Mouse (Mus musculus): ENCODE measurements around the gene Grk6. TPM values are rescaled to one million over a fixed set of nuclear protein-coding genes. Genes with fewer than 3 reads are reported as not detected.
"Not testable (repeated sequence)": the region's sequence is repeated elsewhere in the genome, so short reads cannot be mapped to it uniquely, and the experiment has no call there.

The Grk6 gene
- total RNA-seq, 2 experiments from 2014 or later, result 9.6 to 10.0 TPM

DNA sequence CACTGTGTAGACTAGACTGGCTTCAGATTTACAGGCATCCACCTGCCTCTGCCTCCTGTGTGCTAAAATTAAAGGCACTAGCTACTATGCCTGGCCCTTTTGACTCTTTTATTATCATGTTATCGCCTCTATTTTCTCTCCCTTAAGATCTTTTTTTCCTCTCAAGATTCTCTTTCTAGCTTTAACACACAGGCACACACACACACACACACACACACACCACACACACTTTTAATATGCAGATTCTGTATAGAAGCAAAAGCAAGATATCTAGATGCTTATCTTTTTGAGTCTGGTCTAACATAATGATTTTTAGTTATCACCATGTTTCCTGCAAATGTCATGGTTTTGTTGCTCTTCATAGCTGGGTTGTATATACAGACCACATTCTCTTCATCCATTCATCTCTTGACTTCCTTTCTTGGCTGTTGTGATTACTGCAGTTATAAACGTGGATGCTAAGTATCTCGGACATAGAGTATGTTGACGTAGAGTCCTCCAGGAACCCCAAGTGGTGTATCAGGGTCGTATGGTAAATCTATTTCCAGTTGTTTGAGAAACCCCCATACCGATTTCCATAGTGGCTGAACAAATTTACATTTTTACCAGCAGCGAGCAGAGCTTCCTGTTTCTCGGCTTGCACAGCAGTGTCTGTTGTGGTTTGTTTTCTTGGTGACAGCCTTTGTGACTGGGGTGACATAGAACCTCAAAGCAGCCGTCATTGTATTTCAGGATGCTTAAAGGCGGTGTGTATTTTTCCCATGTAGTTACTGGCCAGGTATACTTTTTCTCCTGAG, 12.8 kb upstream of the Grk6 start:
- TF ChIP-seq CTCF (IDR thresholded peaks at IDR 0.05), result no peak

DNA sequence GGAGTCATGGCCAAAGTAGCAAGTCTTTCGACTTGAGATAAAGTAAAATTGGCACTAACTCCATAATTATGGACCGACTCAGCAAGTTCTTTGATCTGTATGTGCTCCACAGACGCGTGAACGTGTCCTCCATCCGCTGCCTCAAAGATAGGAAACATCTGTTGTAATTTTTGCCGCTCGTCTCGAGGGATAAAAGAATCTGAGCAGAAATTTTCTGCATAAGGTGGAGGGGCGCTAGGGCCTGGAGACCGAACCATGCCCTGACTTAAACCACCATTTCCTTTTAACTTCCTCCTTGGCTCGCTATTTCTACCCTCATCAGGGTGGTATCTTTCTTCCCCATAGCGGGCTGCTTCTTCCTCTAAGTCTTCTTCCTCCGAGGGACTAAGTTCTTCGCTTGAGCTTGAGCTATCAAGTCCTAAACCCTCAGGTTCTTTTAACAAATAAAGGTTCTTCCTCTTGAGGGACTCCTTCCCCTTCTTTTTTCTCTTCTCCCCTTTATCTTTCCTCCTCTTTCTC, 7.7 kb upstream of the Grk6 start:
- DNase-seq; intact Hi-C loops (cut with DNase I); H3K27ac ChIP-seq; H3K4me3 ChIP-seq: not testable (repeated sequence)

More for the DNA sequence above, 12.8 kb upstream of the Grk6 start:
- Histone ChIP-seq H3K27ac (no peak overlapping the region), H3K4me3 (no peak overlapping the region)
- intact Hi-C loops (cut with DNase I), result no loop called here
- DNase-seq, result no peak

DNA sequence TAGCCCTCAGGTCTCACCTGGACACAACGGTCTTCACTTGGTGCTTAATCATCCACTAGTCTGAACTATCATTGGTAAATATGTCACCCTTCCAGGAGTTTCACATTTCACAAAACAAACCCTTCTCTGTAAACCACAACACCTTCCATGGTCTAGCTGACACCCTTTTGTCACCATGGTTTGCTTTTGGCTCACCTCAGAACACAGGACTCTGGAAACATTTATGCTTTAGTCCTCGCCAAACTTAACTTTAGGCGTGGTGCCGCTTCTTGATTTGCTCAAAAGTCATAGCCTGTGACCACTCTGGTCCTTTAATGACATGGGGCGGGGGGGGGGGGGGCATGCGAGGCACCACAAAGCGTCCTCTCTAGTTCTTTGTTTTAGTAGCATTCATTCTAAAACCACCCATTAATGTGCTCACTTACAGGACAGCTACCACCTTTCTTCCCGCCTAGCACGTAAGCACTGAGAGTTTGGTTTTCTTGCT, 1.0 kb upstream of the Grk6 start:
- H3K27ac ChIP-seq, result peak overlapping the region; percentile 95
- peak; percentile 6 for DNase-seq
- H3K4me3 ChIP-seq, result peak overlapping the region; percentile 98
- no peak for TF ChIP-seq CTCF (IDR thresholded peaks at IDR 0.05)
- intact Hi-C loops (cut with DNase I), result loop anchor here (2.0 kb wide), 1 partner anchor 25 kb away; no protein-coding TSS in a partner anchor

DNA sequence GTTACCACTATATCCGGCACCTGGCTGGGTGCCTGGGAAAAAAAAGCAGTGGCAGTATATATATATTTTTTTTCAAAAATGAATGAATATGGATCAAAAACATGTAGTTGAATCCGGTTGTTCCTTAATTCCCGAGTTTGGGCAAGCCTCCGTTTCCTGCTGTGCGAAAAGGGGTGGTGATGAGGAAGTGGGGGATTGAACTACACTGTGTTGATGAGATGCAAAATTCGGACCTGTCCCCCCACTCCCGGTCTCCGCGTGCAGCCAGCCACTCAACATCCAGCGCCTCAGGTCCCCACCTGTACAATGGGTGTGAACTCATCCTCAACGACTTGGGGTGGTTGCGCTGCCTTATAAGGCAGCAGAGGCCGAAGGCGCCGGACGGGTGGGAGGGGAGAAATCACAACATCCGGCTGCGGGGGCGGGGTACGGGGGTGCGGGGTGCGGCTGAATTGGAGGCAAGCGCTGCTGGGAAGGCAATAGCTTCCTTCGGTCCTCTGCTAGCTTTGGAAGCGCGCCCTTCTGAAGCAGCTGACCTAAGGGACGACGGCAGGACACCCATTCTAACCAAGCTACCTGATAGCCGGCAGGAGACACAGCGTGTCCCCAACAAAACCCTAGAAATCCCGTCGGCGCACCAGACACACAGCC, 461 bp upstream of the Grk6 start:
- no peak for DNase-seq
- Histone ChIP-seq H3K4me3 (peak overlapping the region; percentile 98), H3K27ac (peak overlapping the region; percentile 95)
- no peak for TF ChIP-seq CTCF (IDR thresholded peaks at IDR 0.05)
- intact Hi-C loops (cut with DNase I), result no loop called here

DNA sequence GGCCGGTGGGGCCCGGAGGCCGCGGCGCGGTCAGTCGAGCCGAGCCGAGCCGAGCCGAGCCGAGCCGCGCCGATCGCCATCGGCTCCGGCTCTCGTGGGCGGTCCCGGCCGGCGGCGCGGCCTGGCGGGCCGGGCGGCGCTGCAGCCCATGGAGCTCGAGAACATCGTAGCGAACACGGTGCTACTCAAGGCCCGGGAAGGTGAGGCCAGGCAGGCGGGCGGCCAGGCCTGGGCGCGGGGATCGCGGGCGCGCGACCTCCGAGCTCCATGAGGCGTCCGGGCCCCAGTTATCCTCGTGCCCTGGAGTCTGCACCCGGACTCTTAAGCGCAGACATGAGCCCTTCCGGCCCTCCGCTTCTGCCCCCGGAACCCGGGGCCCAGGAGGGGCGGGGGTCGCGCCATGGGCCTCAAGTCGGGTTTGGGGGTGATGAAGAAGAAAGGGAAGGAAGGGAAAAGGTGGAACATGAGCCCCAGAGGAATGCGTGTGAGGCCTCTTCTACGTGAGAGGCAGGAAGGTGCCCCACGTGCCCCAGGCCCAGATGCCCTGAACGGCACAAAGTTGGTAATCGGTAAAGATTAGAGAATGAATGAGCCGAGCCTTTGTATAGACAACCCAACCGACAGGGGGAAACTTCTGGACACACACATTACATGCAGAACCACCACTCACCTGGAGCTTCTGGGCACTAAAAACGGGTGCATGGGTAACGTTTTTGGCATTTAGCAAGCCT, 654 bp downstream of the Grk6 start:
- H3K27ac ChIP-seq, result peak overlapping the region; percentile 95
- DNase-seq, result no peak
- TF ChIP-seq CTCF (IDR thresholded peaks at IDR 0.05), result no peak
- peak overlapping the region; percentile 98 for H3K4me3 ChIP-seq
- intact Hi-C loops (cut with DNase I), result no loop called here

DNA sequence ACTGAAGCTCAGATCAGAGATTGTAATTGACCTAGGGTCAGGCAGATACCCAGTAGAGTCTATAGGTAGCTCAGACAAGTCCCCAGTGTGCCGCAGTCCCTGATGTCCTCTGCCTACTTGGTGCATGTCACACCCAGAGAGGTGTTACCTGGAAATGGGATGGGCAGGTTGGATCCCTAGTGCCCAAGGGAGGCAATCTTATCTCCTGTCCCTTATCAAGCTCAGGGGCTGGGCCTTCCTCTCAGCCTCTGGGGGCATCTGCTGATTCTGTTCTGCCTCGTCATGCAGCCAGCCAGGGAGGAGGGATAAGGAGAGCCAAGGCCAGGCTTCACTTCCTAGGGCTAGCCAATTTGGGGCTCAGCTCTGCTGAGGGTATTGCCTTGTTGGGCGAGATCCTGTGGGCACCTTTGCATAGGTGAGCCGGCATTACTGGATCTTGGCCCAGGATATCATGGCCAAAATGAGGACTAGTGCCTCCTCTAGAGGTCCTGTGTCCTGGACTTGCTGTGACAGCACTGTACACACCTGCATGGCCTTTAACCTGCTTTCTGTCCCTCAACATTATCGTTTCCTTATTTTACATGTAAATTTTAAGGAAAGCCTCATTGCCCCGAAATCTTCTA, 1.7 kb downstream of the Grk6 start:
- Histone ChIP-seq H3K27ac (peak overlapping the region; percentile 95), H3K4me3 (peak overlapping the region; percentile 98)
- intact Hi-C loops (cut with DNase I), result no loop called here
- no peak for DNase-seq
- TF ChIP-seq CTCF (IDR thresholded peaks at IDR 0.05), result no peak

DNA sequence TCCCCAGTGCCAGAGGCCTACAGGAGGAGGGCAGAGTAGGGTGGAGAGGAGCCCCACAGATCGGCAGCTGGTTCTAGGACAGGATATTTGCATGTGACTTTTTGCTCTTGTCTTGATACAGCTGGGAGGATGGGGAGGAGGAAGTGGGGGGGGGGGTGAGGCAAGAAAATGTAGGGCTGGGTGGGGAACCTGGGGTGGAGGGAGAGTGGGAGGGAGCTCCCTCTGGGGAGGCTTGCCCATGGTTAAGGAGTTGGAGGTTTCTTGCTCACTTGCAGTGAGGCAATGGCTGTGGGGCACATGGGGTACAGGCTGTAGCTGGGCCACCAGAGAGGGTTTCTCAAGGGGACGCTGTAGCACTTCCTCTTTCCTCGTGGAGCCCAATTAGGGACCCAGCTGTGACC, 2.7 kb downstream of the Grk6 start:
- no peak overlapping the region; the same call in 1 of the 2 replicates for H3K4me3 ChIP-seq
- TF ChIP-seq CTCF (IDR thresholded peaks at IDR 0.05), result no peak
- peak overlapping the region; percentile 95 for H3K27ac ChIP-seq
- intact Hi-C loops (cut with DNase I), result no loop called here
- no peak for DNase-seq

DNA sequence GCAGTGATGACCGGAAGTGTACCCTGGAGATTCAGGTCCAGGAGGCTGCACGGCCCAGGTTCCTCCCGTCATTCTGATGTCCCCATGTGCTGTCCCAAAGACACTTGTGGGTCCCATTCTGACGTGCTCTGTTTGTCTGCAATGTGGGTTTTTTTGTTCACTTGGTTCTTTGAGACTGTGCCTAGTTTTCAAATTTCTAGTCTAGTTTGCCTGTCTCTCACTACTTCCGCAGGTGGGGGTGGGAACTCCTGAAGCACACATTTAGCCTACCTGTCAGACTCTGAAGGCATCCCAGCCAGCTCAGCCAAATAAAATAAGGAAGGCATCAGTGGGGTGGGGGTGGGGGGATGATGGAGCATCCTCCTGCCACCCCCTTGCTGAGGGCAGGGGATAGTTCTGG, 3.3 kb downstream of the Grk6 start:
- intact Hi-C loops (cut with DNase I), result no loop called here
- TF ChIP-seq CTCF (IDR thresholded peaks at IDR 0.05), result no peak
- Histone ChIP-seq H3K27ac (no peak overlapping the region), H3K4me3 (no peak overlapping the region)
- DNase-seq, result no peak

DNA sequence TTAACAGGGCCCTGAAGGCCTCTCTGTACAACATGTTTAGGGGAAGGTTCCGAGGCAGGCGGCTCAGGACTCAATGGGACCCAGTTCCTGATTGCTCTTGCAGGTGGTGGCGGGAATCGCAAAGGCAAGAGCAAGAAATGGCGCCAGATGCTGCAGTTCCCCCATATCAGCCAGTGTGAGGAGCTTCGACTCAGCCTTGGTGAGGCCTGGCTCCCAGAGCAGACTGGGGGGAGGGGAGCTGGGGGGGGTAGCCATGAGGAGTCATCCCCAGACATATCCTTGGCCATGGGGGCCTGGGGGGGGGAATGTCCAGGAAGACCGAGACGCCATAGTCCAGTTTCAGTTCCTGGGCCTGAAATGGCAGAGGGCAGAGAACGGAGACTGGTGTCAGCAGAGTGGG, 4.3 kb downstream of the Grk6 start:
- DNase-seq, result peak; percentile 30
- intact Hi-C loops (cut with DNase I), result no loop called here
- no peak for TF ChIP-seq CTCF (IDR thresholded peaks at IDR 0.05)

DNA sequence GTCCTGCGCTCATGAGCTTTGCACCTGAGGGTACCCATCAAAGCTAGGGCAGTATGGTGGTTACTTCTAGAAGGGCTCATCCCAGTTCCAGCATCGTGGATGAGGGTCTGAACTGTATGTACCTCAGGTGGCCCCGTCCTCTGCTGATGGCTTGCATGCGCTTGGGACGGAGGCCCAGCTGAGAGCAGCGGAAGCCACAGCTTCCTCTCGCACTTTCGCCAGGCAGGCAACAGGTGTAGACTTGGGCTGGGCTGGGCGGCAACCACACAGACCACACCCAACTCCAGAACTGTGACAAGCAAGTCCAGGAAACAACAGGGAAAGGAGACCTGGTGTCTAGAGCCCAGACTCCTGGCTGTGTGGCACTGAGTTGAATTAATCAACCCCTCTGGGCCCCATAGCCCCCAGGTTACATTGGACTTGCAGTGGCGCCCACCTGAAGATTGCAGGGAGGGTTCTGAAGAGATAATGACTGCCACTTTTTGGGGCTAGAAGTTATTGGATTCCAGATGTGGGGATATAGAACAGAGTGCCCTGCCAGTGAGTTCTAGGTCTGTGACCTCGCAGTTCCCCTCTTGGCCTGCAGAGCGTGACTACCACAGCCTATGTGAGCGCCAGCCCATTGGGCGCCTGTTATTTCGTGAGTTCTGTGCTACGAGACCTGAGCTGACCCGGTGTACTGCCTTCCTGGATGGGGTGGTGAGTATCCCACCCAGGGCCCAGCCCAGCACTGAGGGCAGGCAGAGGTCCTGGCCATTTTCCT, 5.0 kb downstream of the Grk6 start:
- intact Hi-C loops (cut with DNase I), result loop anchor here (2.0 kb wide), 2 partner anchors 19 to 63 kb away; partner anchors contain the start of gene Pdlim7
- DNase-seq, result peak; percentile 42
- H3K4me3 ChIP-seq, result peak overlapping the region; percentile 43
- H3K27ac ChIP-seq, result peak overlapping the region; percentile 89
- peak; percentile 40 for TF ChIP-seq CTCF (IDR thresholded peaks at IDR 0.05)

More for the DNA sequence above, 4.3 kb downstream of the Grk6 start:
- Histone ChIP-seq H3K27ac (peak overlapping the region; percentile 89), H3K4me3 (no peak overlapping the region)

DNA sequence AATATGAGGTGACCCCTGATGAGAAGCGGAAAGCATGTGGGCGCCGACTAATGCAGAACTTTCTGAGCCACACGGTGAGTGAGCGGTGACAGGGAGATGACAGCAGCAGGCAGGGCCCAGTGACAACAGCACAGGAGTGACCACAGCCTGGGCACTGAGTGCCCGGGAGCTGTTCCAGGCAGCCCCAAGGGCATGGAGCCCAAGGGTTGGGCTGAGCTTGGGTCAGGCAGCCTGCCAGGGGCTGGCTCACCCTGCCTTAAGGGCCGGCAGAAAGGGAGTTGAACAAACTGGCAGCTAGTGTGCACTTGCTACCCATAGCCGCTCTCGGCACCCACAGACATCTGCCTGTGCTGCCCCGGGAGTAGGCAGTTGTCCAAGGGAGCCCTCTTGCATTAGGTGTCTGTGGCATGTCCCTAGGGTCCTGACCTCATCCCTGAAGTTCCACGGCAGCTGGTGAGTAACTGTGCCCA, 5.7 kb downstream of the Grk6 start:
- DNase-seq, result peak; percentile 94
- TF ChIP-seq CTCF (IDR thresholded peaks at IDR 0.05), result no peak
- Histone ChIP-seq H3K27ac (peak overlapping the region; percentile 89), H3K4me3 (peak overlapping the region; percentile 43)
- intact Hi-C loops (cut with DNase I), result loop anchor here (2.0 kb wide), 2 partner anchors 18 to 62 kb away; partner anchors contain the start of gene Pdlim7
